Mouse (Mus musculus): ENCODE measurements around the gene Plekhh3.

The Plekhh3 gene

GRCm38 (mm10) chr11:101170811-101171610 is at the start of gene Plekhh3:
Gene Plekhh3 (minus strand): TSS chr11:101171351.
- in situ Hi-C loops (cut with MboI; ENCODE audit: unreplicated experiment in 2 of 2): loop anchor here (5.0 kb wide), 2 partner anchors 39 to 89 kb away; partner anchors contain the start of gene Coasy (in 1 of the 2)

- in situ Hi-C loops (cut with MboI; ENCODE audit: unreplicated experiment in 2 of 2): no loop called here
Measured at GRCm38 (mm10) chr11:101220853-101221252, 49.7 kb upstream of the Plekhh3 start.

- in situ Hi-C loops (cut with MboI; ENCODE audit: unreplicated experiment in 2 of 2): loop anchor here (10.0 kb wide), 2 partner anchors 86 to 176 kb away; partner anchors contain the start of gene Becn1 (in 1 of the 2)
Measured at GRCm38 (mm10) chr11:101218436-101219055, 47.4 kb upstream of the Plekhh3 start.

GRCm38 (mm10) chr11:101216936-101217335 is 45.8 kb upstream of the Plekhh3 start:
- in situ Hi-C loops (cut with MboI; ENCODE audit: unreplicated experiment in 2 of 2): loop anchor here (10.0 kb wide), 2 partner anchors 88 to 178 kb away; partner anchors contain the start of gene Becn1 (in 1 of the 2)

- in situ Hi-C loops (cut with MboI; ENCODE audit: unreplicated experiment in 2 of 2): loop anchor here (5.0 to 10.0 kb wide), 6 partner anchors 35 to 185 kb away; partner anchors contain the start of genes Becn1 (in 2 of the 2), Ramp2 (in 1 of the 2) and Vps25 (in 1 of the 2)
Measured at GRCm38 (mm10) chr11:101211970-101212369, 40.8 kb upstream of the Plekhh3 start.

- in situ Hi-C loops (cut with MboI; ENCODE audit: unreplicated experiment in 2 of 2): no loop called here
Measured at GRCm38 (mm10) chr11:101200986-101201385, 29.8 kb upstream of the Plekhh3 start.

GRCm38 (mm10) chr11:101199555-101199954 is 28.4 kb upstream of the Plekhh3 start:
- in situ Hi-C loops (cut with MboI; ENCODE audit: unreplicated experiment in 2 of 2): loop anchor here (25.0 kb wide), 1 partner anchor 837 kb away; the partner anchor contains the start of gene Hap1 (in 2 of the 2)

- in situ Hi-C loops (cut with MboI; ENCODE audit: unreplicated experiment in 2 of 2): loop anchor here (25.0 kb wide), 1 partner anchor 834 kb away; the partner anchor contains the start of gene Hap1 (in 2 of the 2)
Measured at GRCm38 (mm10) chr11:101196175-101196574, 25.0 kb upstream of the Plekhh3 start.

GRCm38 (mm10) chr11:101195571-101195970 is 24.4 kb upstream of the Plekhh3 start:
- in situ Hi-C loops (cut with MboI; ENCODE audit: unreplicated experiment in 2 of 2): loop anchor here (25.0 kb wide), 1 partner anchor 833 kb away; the partner anchor contains the start of gene Hap1 (in 2 of the 2)

GRCm38 (mm10) chr11:101195101-101195500 is 23.9 kb upstream of the Plekhh3 start:
- in situ Hi-C loops (cut with MboI; ENCODE audit: unreplicated experiment in 2 of 2): loop anchor here (25.0 kb wide), 1 partner anchor 833 kb away; the partner anchor contains the start of gene Hap1 (in 2 of the 2)

- in situ Hi-C loops (cut with MboI; ENCODE audit: unreplicated experiment in 2 of 2): loop anchor here (25.0 kb wide), 1 partner anchor 832 kb away; the partner anchor contains the start of gene Hap1 (in 2 of the 2)
Measured at GRCm38 (mm10) chr11:101194643-101195042, 23.5 kb upstream of the Plekhh3 start.

GRCm38 (mm10) chr11:101194137-101194536 is 23.0 kb upstream of the Plekhh3 start:
- in situ Hi-C loops (cut with MboI; ENCODE audit: unreplicated experiment in 2 of 2): loop anchor here (25.0 kb wide), 1 partner anchor 832 kb away; the partner anchor contains the start of gene Hap1 (in 2 of the 2)

- in situ Hi-C loops (cut with MboI; ENCODE audit: unreplicated experiment in 2 of 2): loop anchor here (25.0 kb wide), 1 partner anchor 831 kb away; the partner anchor contains the start of gene Hap1 (in 2 of the 2)
Measured at GRCm38 (mm10) chr11:101193076-101193475, 21.9 kb upstream of the Plekhh3 start.

- in situ Hi-C loops (cut with MboI; ENCODE audit: unreplicated experiment in 2 of 2): loop anchor here (25.0 kb wide), 1 partner anchor 830 kb away; the partner anchor contains the start of gene Hap1 (in 2 of the 2)
Measured at GRCm38 (mm10) chr11:101192646-101193045, 21.5 kb upstream of the Plekhh3 start.

- in situ Hi-C loops (cut with MboI; ENCODE audit: unreplicated experiment in 2 of 2): loop anchor here (25.0 kb wide), 1 partner anchor 830 kb away; the partner anchor contains the start of gene Hap1 (in 2 of the 2)
Measured at GRCm38 (mm10) chr11:101191919-101192470, 20.8 kb upstream of the Plekhh3 start.

GRCm38 (mm10) chr11:101190913-101191907 is 20.1 kb upstream of the Plekhh3 start:
- in situ Hi-C loops (cut with MboI; ENCODE audit: unreplicated experiment in 2 of 2): loop anchor here (25.0 kb wide), 1 partner anchor 829 kb away; the partner anchor contains the start of gene Hap1 (in 2 of the 2)

- in situ Hi-C loops (cut with MboI; ENCODE audit: unreplicated experiment in 2 of 2): loop anchor here (25.0 kb wide), 1 partner anchor 828 kb away; the partner anchor contains the start of gene Hap1 (in 2 of the 2)
Measured at GRCm38 (mm10) chr11:101190181-101190912, 19.2 kb upstream of the Plekhh3 start.

All from v-Abl transformed pro-B cells (cell line).